Mouse (Mus musculus) embryonic facial prominence, embryonic 10.5 days (tissue): ENCODE data around the gene Spi1. TPM values are rescaled to one million over a fixed set of nuclear protein-coding genes. Genes with fewer than 3 reads are reported as not detected.
"Not testable (repeated sequence)": the region's sequence is repeated elsewhere in the genome, so short reads cannot be mapped to it uniquely, and the experiment has no call there.

Experiments
- DNase-seq: peaks from one replicate; pipeline ENCODE4 v3.0.0-alpha.2; 2017; ENCODE audit warnings: low spot score
- H3K27ac ChIP-seq: fragments of 300-500 bp; sonication (generic); replicated peaks from 2 replicates; pipeline ENCODE4 v1.5.1; 2016; ENCODE audit warnings: mild to moderate bottlenecking
- H3K27me3 ChIP-seq: fragments of 300-500 bp; sonication (generic); replicated peaks from 2 replicates; pipeline ENCODE4 v1.6.1; 2016; ENCODE audit warnings: low read depth, mild to moderate bottlenecking; ENCODE audit not compliant: poor library complexity, severe bottlenecking
- H3K36me3 ChIP-seq: fragments of 300-500 bp; sonication (generic); replicated peaks from 2 replicates; pipeline ENCODE4 v1.6.1; 2016; ENCODE audit warnings: mild to moderate bottlenecking, moderate library complexity
- H3K4me1 ChIP-seq: fragments of 300-500 bp; sonication (generic); 2 replicates; pipeline ENCODE4 v1.6.1; 2016
- H3K4me3 ChIP-seq: fragments of 300-500 bp; sonication (generic); 2 replicates; pipeline ENCODE4 v1.5.1; 2016; ENCODE audit warnings: mild to moderate bottlenecking, moderate library complexity
- H3K9me3 ChIP-seq: fragments of 300-500 bp; sonication (generic); 2 replicates; pipeline ENCODE4 v1.6.1; 2016; ENCODE audit warnings: mild to moderate bottlenecking
- WGBS: fragments of 180-500 bp; shearing (Covaris S2); methylation state at CpG from one replicate; pipeline ENCODE4 v1.1.7; 2016; 5-methylcytosine and 5-hydroxymethylcytosine counted together
- polyA plus RNA-seq: library from polyadenylated mRNA; unstranded; fragments of >200 nt; fragmentation: Nextera tagmentation; extraction: Ambion mirVana; gene quantifications from 2 replicates; pipeline ENCODE4 v1.2.1, GENCODE M21; 2016

Gene Spi1
- 2.3 and 2.8 TPM in 2 replicates for polyA plus RNA-seq

- WGBS = 85% methylated on average over 13 of the region's 13 CpGs
- no peak for DNase-seq
- Histone ChIP-seq H3K27me3 (peaks cover 24% of the 10 kb centered on the region), H3K36me3 (no peaks in the 10 kb centered on the region), H3K4me1 (peaks cover 39% of the 10 kb centered on the region), H3K4me3 (no peak within 1 kb of the TSS), H3K27ac (peak within 1 kb of the TSS; percentile 61), H3K9me3 (no peaks in the 10 kb centered on the region)
These were observed at the start of gene Spi1 for GRCm38 (mm10) chr2:91081775-91082695. Gene Spi1 (plus strand): TSS chr2:91082390.

- WGBS = 13% methylated on average over 3 of the region's 3 CpGs
- Histone ChIP-seq H3K36me3 (no peaks in the 10 kb centered on the region), H3K9me3 (no peaks in the 10 kb centered on the region), H3K27me3 (no peaks in the 10 kb centered on the region), H3K27ac (no peak overlapping the region), H3K4me3 (no peak overlapping the region), H3K4me1 (peaks cover 9% of the 10 kb centered on the region)
- DNase-seq = no peak
These were observed 49.2 kb upstream of the Spi1 start for GRCm38 (mm10) chr2:91033000-91033399.

DNA sequence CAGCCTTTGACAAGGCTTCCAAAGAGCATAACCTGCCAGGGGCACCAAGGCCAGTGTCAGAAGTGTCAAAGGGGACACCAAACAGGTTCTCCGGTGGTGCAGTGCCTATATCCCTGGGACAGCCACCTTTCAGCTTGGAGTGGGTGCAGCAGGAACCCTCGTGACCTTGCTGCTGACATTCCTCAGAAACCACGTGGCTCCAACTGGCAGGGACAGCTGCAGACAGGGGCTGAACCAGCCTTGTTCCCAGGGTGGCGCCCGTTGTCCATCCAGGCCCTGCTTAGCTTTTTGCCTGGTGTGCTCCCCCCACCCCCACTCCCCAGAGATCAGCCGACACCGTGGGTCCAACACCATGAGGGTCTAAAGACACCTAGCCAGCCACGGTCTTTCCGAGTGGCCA is 46.8 kb upstream of the Spi1 start, which contains the start of gene Rapsn:
Gene Rapsn, plus strand, starts transcription at position 236 of the 400 bp plus-strand sequence.
- no peaks in the 10 kb centered on the region for H3K9me3 ChIP-seq
- H3K4me1 ChIP-seq = peaks cover 9% of the 10 kb centered on the region
- whole genome bisulfite sequencing = 69% methylated on average over 9 of the region's 9 CpGs
- no peaks in the 10 kb centered on the region for H3K36me3 ChIP-seq
- peak; percentile 19 for DNase-seq
- H3K4me3 ChIP-seq = no peak within 1 kb of the TSS
- H3K27me3 ChIP-seq = no peaks in the 10 kb centered on the region
- peak within 1 kb of the TSS; percentile 48; the same call in 1 of the 2 replicates for H3K27ac ChIP-seq

- H3K9me3 ChIP-seq = no peaks in the 10 kb centered on the region
- peaks cover 16% of the 10 kb centered on the region for H3K4me1 ChIP-seq
- no peaks in the 10 kb centered on the region for H3K36me3 ChIP-seq
- no peak overlapping the region for H3K4me3 ChIP-seq
- no peaks in the 10 kb centered on the region for H3K27me3 ChIP-seq
- no peak overlapping the region for H3K27ac ChIP-seq
- WGBS = 78% methylated on average over 8 of the region's 8 CpGs
- no peak for DNase-seq
These were observed 40.4 kb upstream of the Spi1 start for GRCm38 (mm10) chr2:91041786-91042185.

GRCm38 (mm10) chr2:91042651-91043398 is 39.4 kb upstream of the Spi1 start:
- no peak overlapping the region for H3K27ac ChIP-seq
- no peaks in the 10 kb centered on the region for H3K27me3 ChIP-seq
- WGBS = 71% methylated on average over 21 of the region's 21 CpGs

DNA sequence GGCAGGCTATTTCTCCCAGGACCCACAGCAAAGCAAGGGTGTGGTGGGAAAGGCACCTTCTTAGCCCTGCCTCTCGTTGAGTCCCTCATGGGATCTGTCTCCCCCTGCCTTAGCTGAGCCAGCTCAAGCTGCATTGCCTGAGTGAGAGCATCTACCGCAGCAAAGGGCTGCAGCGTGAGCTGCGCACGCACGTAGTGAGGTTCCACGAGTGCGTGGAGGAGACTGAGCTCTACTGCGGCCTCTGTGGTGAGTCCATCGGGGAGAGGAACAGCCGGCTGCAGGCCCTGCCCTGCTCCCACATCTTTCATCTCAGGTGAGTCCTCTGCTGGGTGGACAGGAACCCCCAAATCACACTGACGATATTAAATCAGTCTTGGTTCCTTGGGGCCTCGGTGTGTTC is 37.5 kb upstream of the Spi1 start:
- Histone ChIP-seq H3K27ac (0 out of 2 replicates have a peak overlapping the region, but pooled peaks have one; percentile 49), H3K27me3 (no peaks in the 10 kb centered on the region), H3K36me3 (no peaks in the 10 kb centered on the region), H3K4me3 (no peak overlapping the region), H3K4me1 (peaks cover 16% of the 10 kb centered on the region), H3K9me3 (no peaks in the 10 kb centered on the region)
- WGBS = 82% methylated on average over 13 of the region's 13 CpGs
- DNase-seq = no peak

More at GRCm38 (mm10) chr2:91042651-91043398, 39.4 kb upstream of the Spi1 start:
- no peak for DNase-seq
- H3K9me3 ChIP-seq = no peaks in the 10 kb centered on the region
- H3K4me1 ChIP-seq = peaks cover 16% of the 10 kb centered on the region
- H3K4me3 ChIP-seq = no peak overlapping the region
- H3K36me3 ChIP-seq = no peaks in the 10 kb centered on the region

GRCm38 (mm10) chr2:91045805-91046204 is 36.4 kb upstream of the Spi1 start:
- not testable (repeated sequence) for H3K27ac ChIP-seq, H3K4me3 ChIP-seq, DNase-seq, H3K27me3 ChIP-seq, H3K36me3 ChIP-seq, H3K9me3 ChIP-seq
- WGBS = 88% methylated on average over 1 of the region's 1 CpGs
- peaks cover 16% of the 10 kb centered on the region for H3K4me1 ChIP-seq

DNA sequence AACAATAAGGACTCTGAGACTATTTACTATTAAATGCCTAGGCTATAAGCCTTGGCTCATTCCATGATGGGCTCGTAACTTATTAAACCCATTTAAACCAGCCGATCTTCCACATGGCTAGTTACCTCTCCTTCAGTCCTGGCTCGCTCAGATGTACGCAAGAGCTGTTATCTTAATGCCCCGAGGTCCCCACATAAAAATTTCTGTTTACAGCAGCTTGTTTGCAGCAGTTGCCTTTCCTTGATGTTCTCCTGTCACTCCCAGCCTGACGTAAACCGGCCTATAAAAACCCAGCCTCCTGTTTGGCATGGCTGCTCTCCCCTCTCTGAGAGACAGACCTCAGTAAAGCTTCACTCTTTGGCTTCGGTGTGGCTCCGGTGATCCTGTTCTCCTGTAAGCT is 34.8 kb upstream of the Spi1 start:
- peaks cover 20% of the 10 kb centered on the region for H3K4me1 ChIP-seq
- DNase-seq = no peak
- no peaks in the 10 kb centered on the region for H3K9me3 ChIP-seq
- no peaks in the 10 kb centered on the region for H3K27me3 ChIP-seq
- no peak overlapping the region for H3K4me3 ChIP-seq
- peaks cover 10% of the 10 kb centered on the region for H3K36me3 ChIP-seq
- WGBS = 86% methylated on average over 9 of the region's 9 CpGs
- no peak overlapping the region for H3K27ac ChIP-seq

- Histone ChIP-seq H3K36me3 (peaks cover 30% of the 10 kb centered on the region), H3K27me3 (no peaks in the 10 kb centered on the region), H3K4me3 (no peak overlapping the region), H3K4me1 (peaks cover 20% of the 10 kb centered on the region), H3K9me3 (no peaks in the 10 kb centered on the region), H3K27ac (no peak overlapping the region)
- no peak for DNase-seq
- 84% methylated on average over 3 of the region's 3 CpGs for WGBS
These were observed 30.3 kb upstream of the Spi1 start for GRCm38 (mm10) chr2:91051917-91052316.

- no peak for DNase-seq
These were observed 29.4 kb upstream of the Spi1 start for GRCm38 (mm10) chr2:91052752-91053151.

GRCm38 (mm10) chr2:91053181-91053933 is 28.8 kb upstream of the Spi1 start:
- WGBS = under 1% methylated on average over 6 of the region's 6 CpGs
- Histone ChIP-seq H3K4me1 (peaks cover 20% of the 10 kb centered on the region), H3K9me3 (no peaks in the 10 kb centered on the region), H3K36me3 (peaks cover 44% of the 10 kb centered on the region), H3K27me3 (no peaks in the 10 kb centered on the region), H3K27ac (peak overlapping the region; percentile 95), H3K4me3 (peak overlapping the region; percentile 93)
- no peak for DNase-seq

More at GRCm38 (mm10) chr2:91052752-91053151, 29.4 kb upstream of the Spi1 start:
- Histone ChIP-seq H3K4me1 (peaks cover 20% of the 10 kb centered on the region), H3K27ac (no peak overlapping the region), H3K9me3 (no peaks in the 10 kb centered on the region), H3K4me3 (peak overlapping the region; percentile 93), H3K27me3 (no peaks in the 10 kb centered on the region), H3K36me3 (peaks cover 38% of the 10 kb centered on the region)
- 67% methylated on average over 2 of the region's 2 CpGs for WGBS

DNA sequence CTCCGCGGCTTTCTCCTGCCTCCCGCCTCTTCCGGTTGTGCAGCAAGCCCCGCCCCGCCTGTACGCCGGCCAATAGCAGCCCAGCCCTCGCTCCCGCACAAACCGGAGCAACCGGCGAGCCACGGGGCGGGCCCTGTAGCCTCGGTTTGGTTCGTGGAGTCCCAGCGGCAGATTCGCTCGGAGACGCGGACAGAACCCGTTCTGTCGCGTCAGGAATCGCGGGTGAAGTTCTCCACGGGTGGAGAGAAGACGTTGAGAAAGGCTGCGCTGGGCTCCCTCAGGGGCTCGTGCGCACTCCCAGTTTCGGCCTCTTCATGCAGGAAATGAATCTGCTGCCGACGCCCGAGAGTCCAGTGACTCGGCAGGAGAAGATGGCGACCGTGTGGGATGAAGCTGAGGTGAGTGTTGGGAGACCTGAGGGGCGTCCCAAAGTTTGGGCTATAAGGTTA is 28.2 kb upstream of the Spi1 start, which contains the start of gene Psmc3:
Gene Psmc3, plus strand, starts transcription at position 76 of the 449 bp plus-strand sequence.
- peaks cover 20% of the 10 kb centered on the region for H3K4me1 ChIP-seq
- peak; percentile 97 for DNase-seq
- no peaks in the 10 kb centered on the region for H3K9me3 ChIP-seq
- H3K36me3 ChIP-seq = peaks cover 50% of the 10 kb centered on the region
- peak within 1 kb of the TSS; percentile 95 for H3K27ac ChIP-seq
- H3K27me3 ChIP-seq = no peaks in the 10 kb centered on the region
- WGBS = under 1% methylated on average over 40 of the region's 40 CpGs
- H3K4me3 ChIP-seq = peak within 1 kb of the TSS; percentile 93
